Mouse (Mus musculus) embryonic facial prominence, embryonic 11.5 days (tissue): ENCODE measurements around the gene Atxn7l1. TPM values are rescaled to one million over a fixed set of nuclear protein-coding genes. Genes with fewer than 3 reads are reported as not detected.
A peak's percentile ranks its signal among the peaks of the same experiment; 100 is the strongest.

Experiments
- ATAC-seq: fragments of 200-750 bp; cut with Nextera tagmentation; replicated peaks from 2 replicates; pipeline ENCODE4 v1.8.0; 2017; ENCODE audit warnings: low read depth; ENCODE audit not compliant: insufficient number of reproducible peaks, low FRiP score, low TSS enrichment
- DNase-seq: peaks from one replicate; pipeline ENCODE4 v3.0.0-alpha.2; 2015; ENCODE audit warnings: low spot score
- H3K27ac ChIP-seq: fragments of 300-500 bp; sonication (generic); replicated peaks from 2 replicates; pipeline ENCODE4 v1.5.1; 2014; ENCODE audit warnings: mild to moderate bottlenecking, low read depth, low read length, control low read depth
- H3K27me3 ChIP-seq: fragments of 300-500 bp; sonication (generic); 2 replicates; pipeline ENCODE4 v1.6.1; 2014; ENCODE audit warnings: mild to moderate bottlenecking, low read length, moderate library complexity, mixed read lengths; ENCODE audit not compliant: control insufficient read depth, insufficient read depth
- H3K36me3 ChIP-seq: fragments of 300-500 bp; sonication (generic); replicated peaks from 2 replicates; pipeline ENCODE4 v1.6.1; 2014; ENCODE audit warnings: low read depth, mild to moderate bottlenecking, low read length, moderate library complexity, mixed read lengths; ENCODE audit not compliant: control insufficient read depth, insufficient read depth
- H3K4me1 ChIP-seq: fragments of 300-500 bp; sonication (generic); 2 replicates; pipeline ENCODE4 v1.6.1; 2014; ENCODE audit warnings: low read length, mixed read lengths; ENCODE audit not compliant: control insufficient read depth, insufficient read depth
- H3K4me2 ChIP-seq: fragments of 300-500 bp; sonication (generic); 2 replicates; pipeline ENCODE4 v1.6.1; 2014; ENCODE audit warnings: low read depth, mild to moderate bottlenecking, control low read depth, low read length, moderate library complexity
- H3K4me3 ChIP-seq: fragments of 300-500 bp; sonication (generic); 2 replicates; pipeline ENCODE4 v1.5.1; 2014; ENCODE audit warnings: low read depth, low read length, control low read depth
- H3K9ac ChIP-seq: fragments of 300-500 bp; sonication (generic); replicated peaks from 2 replicates; pipeline ENCODE4 v1.6.1; 2014; ENCODE audit warnings: mild to moderate bottlenecking, control low read depth, low read length
- H3K9me3 ChIP-seq: fragments of 300-500 bp; sonication (generic); replicated peaks from 2 replicates; pipeline ENCODE4 v1.6.1; 2016; ENCODE audit warnings: mild to moderate bottlenecking, low read length, inconsistent platforms, mixed read lengths; ENCODE audit not compliant: control insufficient read depth
- WGBS: fragments of 180-500 bp; shearing (Covaris S2); extraction: QIAGEN DNeasy Blood & Tissue Kit; methylation state at CpG from one replicate; pipeline ENCODE4 v1.1.7; 2014; 5-methylcytosine and 5-hydroxymethylcytosine counted together
- polyA plus RNA-seq: library from polyadenylated mRNA; unstranded; fragments of >200 nt; fragmentation: Nextera tagmentation; extraction: Ambion mirVana; gene quantifications from 2 replicates; pipeline ENCODE4 v1.2.1, GENCODE M21; 2014

The Atxn7l1 gene
- polyA plus RNA-seq, 1 experiment from 2014 or later = 18.9 TPM

GRCm38 (mm10) chr12:33359209-33359608, 211.7 kb downstream of the Atxn7l1 start:
- no peak overlapping the region for H3K4me2 ChIP-seq
- H3K4me3 ChIP-seq = no peak overlapping the region
- H3K9me3 ChIP-seq = no peaks in the 10 kb centered on the region
- no peak overlapping the region for H3K27ac ChIP-seq
- DNase-seq = no peak
- no peak overlapping the region for H3K9ac ChIP-seq
- H3K27me3 ChIP-seq = no peaks in the 10 kb centered on the region
- no peaks in the 10 kb centered on the region for H3K4me1 ChIP-seq
- ATAC-seq = no peak
- 93% methylated on average over 7 of the region's 7 CpGs for WGBS
- no peaks in the 10 kb centered on the region for H3K36me3 ChIP-seq

GRCm38 (mm10) chr12:33359878-33360482, 212.5 kb downstream of the Atxn7l1 start:
- WGBS = 90% methylated on average over 5 of the region's 5 CpGs
- DNase-seq (no peak), ATAC-seq (no peak)
- Histone ChIP-seq H3K27me3 (no peaks in the 10 kb centered on the region), H3K9me3 (no peaks in the 10 kb centered on the region), H3K4me3 (no peak overlapping the region), H3K4me2 (no peak overlapping the region), H3K36me3 (no peaks in the 10 kb centered on the region), H3K4me1 (no peaks in the 10 kb centered on the region), H3K27ac (no peak overlapping the region), H3K9ac (no peak overlapping the region)

GRCm38 (mm10) chr12:33360729-33361128, 213.2 kb downstream of the Atxn7l1 start:
- H3K36me3 ChIP-seq = no peaks in the 10 kb centered on the region
- H3K4me2 ChIP-seq = no peak overlapping the region
- no peaks in the 10 kb centered on the region for H3K27me3 ChIP-seq
- ATAC-seq (no peak), DNase-seq (no peak)
- no peak overlapping the region for H3K4me3 ChIP-seq
- H3K4me1 ChIP-seq = no peaks in the 10 kb centered on the region
- H3K27ac ChIP-seq = no peak overlapping the region
- WGBS = 86% methylated on average over 6 of the region's 6 CpGs
- H3K9ac ChIP-seq = no peak overlapping the region
- H3K9me3 ChIP-seq = no peaks in the 10 kb centered on the region

GRCm38 (mm10) chr12:33364511-33364910, 217.0 kb downstream of the Atxn7l1 start:
- 81% methylated on average over 8 of the region's 8 CpGs for WGBS
- ATAC-seq = no peak
- H3K36me3 ChIP-seq = no peaks in the 10 kb centered on the region

GRCm38 (mm10) chr12:33365133-33365532, 217.6 kb downstream of the Atxn7l1 start:
- H3K4me1 ChIP-seq = no peaks in the 10 kb centered on the region
- ATAC-seq (no peak), DNase-seq (no peak)
- H3K9ac ChIP-seq = no peak overlapping the region
- H3K36me3 ChIP-seq = no peaks in the 10 kb centered on the region
- H3K4me2 ChIP-seq = no peak overlapping the region
- H3K27ac ChIP-seq = no peak overlapping the region
- H3K4me3 ChIP-seq = no peak overlapping the region
- 86% methylated on average over 8 of the region's 8 CpGs for WGBS
- no peaks in the 10 kb centered on the region for H3K9me3 ChIP-seq
- H3K27me3 ChIP-seq = no peaks in the 10 kb centered on the region

More at GRCm38 (mm10) chr12:33364511-33364910, 217.0 kb downstream of the Atxn7l1 start:
- no peaks in the 10 kb centered on the region for H3K9me3 ChIP-seq
- DNase-seq = no peak
- H3K4me2 ChIP-seq = no peak overlapping the region
- H3K4me3 ChIP-seq = no peak overlapping the region
- H3K4me1 ChIP-seq = no peaks in the 10 kb centered on the region
- no peaks in the 10 kb centered on the region for H3K27me3 ChIP-seq
- H3K9ac ChIP-seq = no peak overlapping the region
- no peak overlapping the region for H3K27ac ChIP-seq

GRCm38 (mm10) chr12:33369555-33369954, 222.1 kb downstream of the Atxn7l1 start:
- no peak overlapping the region for H3K9ac ChIP-seq
- WGBS = 89% methylated on average over 3 of the region's 3 CpGs
- H3K9me3 ChIP-seq = no peaks in the 10 kb centered on the region
- H3K4me3 ChIP-seq = no peak overlapping the region
- H3K36me3 ChIP-seq = no peaks in the 10 kb centered on the region
- DNase-seq (no peak), ATAC-seq (no peak)
- H3K4me2 ChIP-seq = no peak overlapping the region
- H3K27ac ChIP-seq = no peak overlapping the region
- no peaks in the 10 kb centered on the region for H3K27me3 ChIP-seq
- H3K4me1 ChIP-seq = no peaks in the 10 kb centered on the region

GRCm38 (mm10) chr12:33379624-33380445, 232.3 kb downstream of the Atxn7l1 start:
- H3K4me1 ChIP-seq = no peaks in the 10 kb centered on the region
- H3K27ac ChIP-seq = no peak overlapping the region
- H3K4me2 ChIP-seq = peak overlapping the region; percentile 24
- H3K9me3 ChIP-seq = no peaks in the 10 kb centered on the region
- H3K4me3 ChIP-seq = no peak overlapping the region
- ATAC-seq (peak; percentile 79; the same call in 1 of the 2 replicates), DNase-seq (peak; percentile 88)
- WGBS = 20% methylated on average over 22 of the region's 22 CpGs
- no peaks in the 10 kb centered on the region for H3K27me3 ChIP-seq
- no peaks in the 10 kb centered on the region for H3K36me3 ChIP-seq
- no peak overlapping the region for H3K9ac ChIP-seq

- ATAC-seq = peak; percentile 66; the same call in 1 of the 2 replicates
- Histone ChIP-seq H3K27ac (no peak overlapping the region), H3K4me3 (no peak overlapping the region), H3K4me2 (no peak overlapping the region), H3K4me1 (no peaks in the 10 kb centered on the region), H3K9me3 (no peaks in the 10 kb centered on the region), H3K9ac (no peak overlapping the region), H3K36me3 (no peaks in the 10 kb centered on the region), H3K27me3 (no peaks in the 10 kb centered on the region)
- WGBS = 7% methylated on average over 5 of the region's 5 CpGs
- DNase-seq = peak; percentile 93
These were observed 241.3 kb downstream of the Atxn7l1 start for GRCm38 (mm10) chr12:33388842-33389241.
